Mouse (Mus musculus): ENCODE data around the gene a. TPM values are rescaled to one million over a fixed set of nuclear protein-coding genes. Genes with fewer than 3 reads are reported as not detected.

a gene
- polyA plus RNA-seq, 1 experiment from 2014 or later: 0.41 TPM

- TF ChIP-seq CTCF (IDR thresholded peaks at IDR 0.05; ENCODE audit: low read depth) (no peak), EP300 (optimal IDR thresholded peaks at IDR 0.05) (no peak)
- H3K4me1 ChIP-seq (replicated peaks; ENCODE audit: control insufficient read depth, insufficient read depth): no peaks in the 10 kb centered on the region
- no peak for ATAC-seq (ENCODE audit: low FRiP score, low TSS enrichment)
Measured at GRCm38 (mm10) chr2:154937547-154938390, 146.6 kb downstream of the a start.

GRCm38 (mm10) chr2:154941952-154942351 is 150.8 kb downstream of the a start:
- no peaks in the 10 kb centered on the region for H3K27me3 ChIP-seq (ENCODE audit: control insufficient read depth, insufficient read depth, low read length)
- H3K36me3 ChIP-seq (ENCODE audit: control insufficient read depth, insufficient read depth, low read length): no peaks in the 10 kb centered on the region
- H3K9ac ChIP-seq (ENCODE audit: low read length): no peak overlapping the region
- no peaks in the 10 kb centered on the region for H3K9me3 ChIP-seq (ENCODE audit: control insufficient read depth, low read length)
- ATAC-seq (ENCODE audit: low FRiP score, low TSS enrichment): no peak
- 78% methylated on average over 10 of the region's 10 CpGs for WGBS
- no peak overlapping the region for H3K27ac ChIP-seq (replicated peaks)
- no peak for DNase-seq (ENCODE audit: low spot score)
- H3K4me1 ChIP-seq (replicated peaks; ENCODE audit: control insufficient read depth, insufficient read depth): no peaks in the 10 kb centered on the region
- TF ChIP-seq CTCF (IDR thresholded peaks at IDR 0.05; ENCODE audit: low read depth) (no peak), EP300 (optimal IDR thresholded peaks at IDR 0.05) (no peak)
- no peak overlapping the region for H3K4me3 ChIP-seq (ENCODE audit: low read depth, low read length)
- no peak overlapping the region for H3K4me2 ChIP-seq (replicated peaks; ENCODE audit: low read depth)

More at GRCm38 (mm10) chr2:154937547-154938390, 146.6 kb downstream of the a start:
- no peaks in the 10 kb centered on the region for H3K27me3 ChIP-seq (ENCODE audit: control insufficient read depth, insufficient read depth, low read length)
- 74% methylated on average over 8 of the region's 8 CpGs for WGBS
- no peak overlapping the region for H3K4me3 ChIP-seq (ENCODE audit: low read depth, low read length)
- H3K27ac ChIP-seq (replicated peaks): no peak overlapping the region
- H3K9me3 ChIP-seq (ENCODE audit: control insufficient read depth, low read length): no peaks in the 10 kb centered on the region
- no peak overlapping the region for H3K9ac ChIP-seq (ENCODE audit: low read length)
- no peak for DNase-seq (ENCODE audit: low spot score)
- H3K4me2 ChIP-seq (replicated peaks; ENCODE audit: low read depth): no peak overlapping the region
- no peaks in the 10 kb centered on the region for H3K36me3 ChIP-seq (ENCODE audit: control insufficient read depth, insufficient read depth, low read length)

- DNase-seq (ENCODE audit: low spot score) (no peak), ATAC-seq (ENCODE audit: low FRiP score, low TSS enrichment) (no peak)
- Histone ChIP-seq H3K27ac (replicated peaks) (no peak overlapping the region), H3K36me3 (ENCODE audit: control insufficient read depth, insufficient read depth, low read length) (no peaks in the 10 kb centered on the region), H3K9ac (ENCODE audit: low read length) (no peak overlapping the region), H3K9me3 (ENCODE audit: control insufficient read depth, low read length) (no peaks in the 10 kb centered on the region), H3K4me1 (replicated peaks; ENCODE audit: control insufficient read depth, insufficient read depth) (no peaks in the 10 kb centered on the region), H3K4me3 (ENCODE audit: low read depth, low read length) (no peak overlapping the region), H3K4me2 (replicated peaks; ENCODE audit: low read depth) (peak overlapping the region; percentile 39), H3K27me3 (ENCODE audit: control insufficient read depth, insufficient read depth, low read length) (no peaks in the 10 kb centered on the region)
- WGBS: 56% methylated on average over 11 of the region's 11 CpGs
- TF ChIP-seq CTCF (IDR thresholded peaks at IDR 0.05; ENCODE audit: low read depth): no peak
Measured at GRCm38 (mm10) chr2:154942546-154942945, 151.3 kb downstream of the a start.

DNA sequence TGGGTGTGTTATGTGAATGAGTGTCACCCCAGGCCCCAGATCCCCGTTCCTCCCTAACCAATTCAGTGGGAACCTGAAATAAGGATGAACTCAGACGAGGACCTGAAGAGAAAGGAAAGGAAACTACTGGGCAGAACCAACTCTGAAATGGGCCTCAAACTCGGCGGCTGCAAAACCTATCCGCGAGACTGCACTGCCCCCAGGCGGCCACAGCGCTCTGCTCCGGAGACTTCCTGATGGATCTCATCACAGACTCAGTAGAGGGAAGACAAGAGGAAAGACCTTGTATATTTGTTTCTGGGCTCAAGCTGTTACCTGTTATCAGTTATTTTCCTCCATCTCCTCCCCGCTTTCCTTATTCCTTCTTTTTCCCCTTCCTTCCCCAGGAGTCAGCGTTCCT is 151.9 kb downstream of the a start:
- peak; percentile 92 for TF ChIP-seq CTCF (IDR thresholded peaks at IDR 0.05; ENCODE audit: low read depth)
- TF ChIP-seq EP300 (optimal IDR thresholded peaks at IDR 0.05): no peak
- H3K9ac ChIP-seq (ENCODE audit: low read length): no peak overlapping the region

DNA sequence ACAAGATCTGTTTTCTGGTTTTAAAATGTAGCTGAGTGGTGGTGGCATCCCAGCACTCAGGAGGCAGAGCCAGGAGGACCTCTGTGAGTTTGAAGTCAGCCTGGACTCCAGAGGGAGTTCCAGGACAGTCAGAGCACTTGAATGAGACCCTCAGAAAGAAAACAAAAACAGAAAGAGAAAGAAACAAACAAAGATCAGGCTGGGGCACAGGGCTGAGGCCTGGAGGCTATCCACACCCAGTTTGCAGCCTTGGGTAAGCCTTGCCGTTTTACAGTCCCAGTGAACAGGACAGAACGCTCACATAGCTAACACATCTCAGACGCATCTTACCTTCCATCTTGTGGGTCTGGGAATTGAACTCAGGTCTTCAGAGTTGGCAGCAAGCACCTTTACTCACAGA is 155.7 kb downstream of the a start:
- no peaks in the 10 kb centered on the region for H3K4me1 ChIP-seq (replicated peaks; ENCODE audit: control insufficient read depth, insufficient read depth)
- H3K4me3 ChIP-seq (ENCODE audit: low read depth, low read length): no peak overlapping the region
- no peak overlapping the region for H3K4me2 ChIP-seq (replicated peaks; ENCODE audit: low read depth)
- no peak overlapping the region for H3K9ac ChIP-seq (ENCODE audit: low read length)
- ATAC-seq (ENCODE audit: low FRiP score, low TSS enrichment) (no peak), DNase-seq (ENCODE audit: low spot score) (no peak)
- TF ChIP-seq EP300 (optimal IDR thresholded peaks at IDR 0.05) (no peak), CTCF (IDR thresholded peaks at IDR 0.05; ENCODE audit: low read depth) (no peak)
- no peaks in the 10 kb centered on the region for H3K27me3 ChIP-seq (ENCODE audit: control insufficient read depth, insufficient read depth, low read length)
- H3K9me3 ChIP-seq (ENCODE audit: control insufficient read depth, low read length): no peaks in the 10 kb centered on the region
- H3K27ac ChIP-seq (replicated peaks): no peak overlapping the region
- no peaks in the 10 kb centered on the region for H3K36me3 ChIP-seq (ENCODE audit: control insufficient read depth, insufficient read depth, low read length)
- WGBS: 83% methylated on average over 3 of the region's 3 CpGs

More for the DNA sequence above, 151.9 kb downstream of the a start:
- DNase-seq (ENCODE audit: low spot score): peak; percentile 85
- Histone ChIP-seq H3K9me3 (ENCODE audit: control insufficient read depth, low read length) (no peaks in the 10 kb centered on the region), H3K4me3 (ENCODE audit: low read depth, low read length) (peak overlapping the region; percentile 27), H3K36me3 (ENCODE audit: control insufficient read depth, insufficient read depth, low read length) (no peaks in the 10 kb centered on the region), H3K27me3 (ENCODE audit: control insufficient read depth, insufficient read depth, low read length) (no peaks in the 10 kb centered on the region), H3K27ac (replicated peaks) (no peak overlapping the region), H3K4me2 (replicated peaks; ENCODE audit: low read depth) (peak overlapping the region; percentile 39), H3K4me1 (replicated peaks; ENCODE audit: control insufficient read depth, insufficient read depth) (no peaks in the 10 kb centered on the region)
- 3% methylated on average over 11 of the region's 11 CpGs for WGBS
- peak; percentile 70; the same call in 1 of the 2 replicates for ATAC-seq (ENCODE audit: low FRiP score, low TSS enrichment)

GRCm38 (mm10) chr2:154949352-154949751 is 158.2 kb downstream of the a start:
- no peaks in the 10 kb centered on the region for H3K36me3 ChIP-seq (ENCODE audit: control insufficient read depth, insufficient read depth, low read length)
- H3K27ac ChIP-seq (replicated peaks): no peak overlapping the region
- DNase-seq (ENCODE audit: low spot score) (no peak), ATAC-seq (ENCODE audit: low FRiP score, low TSS enrichment) (no peak)
- TF ChIP-seq CTCF (IDR thresholded peaks at IDR 0.05; ENCODE audit: low read depth) (no peak), EP300 (optimal IDR thresholded peaks at IDR 0.05) (no peak)
- no peaks in the 10 kb centered on the region for H3K27me3 ChIP-seq (ENCODE audit: control insufficient read depth, insufficient read depth, low read length)
- 23% methylated on average over 7 of the region's 7 CpGs for WGBS
- no peaks in the 10 kb centered on the region for H3K9me3 ChIP-seq (ENCODE audit: control insufficient read depth, low read length)
- H3K4me1 ChIP-seq (replicated peaks; ENCODE audit: control insufficient read depth, insufficient read depth): no peaks in the 10 kb centered on the region
- no peak overlapping the region for H3K4me2 ChIP-seq (replicated peaks; ENCODE audit: low read depth)
- H3K9ac ChIP-seq (ENCODE audit: low read length): no peak overlapping the region
- no peak overlapping the region for H3K4me3 ChIP-seq (ENCODE audit: low read depth, low read length)
